Mouse (Mus musculus): ENCODE measurements around the gene Zfp458. TPM values are rescaled to one million over a fixed set of nuclear protein-coding genes. Genes with fewer than 3 reads are reported as not detected.
"Not testable (repeated sequence)": the region's sequence is repeated elsewhere in the genome, so short reads cannot be mapped to it uniquely, and the experiment has no call there.

Zfp458 gene
- 2.8 and 3.4 TPM in 2 replicates for polyA plus RNA-seq (2016; fragmentation: Nextera tagmentation; extraction: Ambion mirVana)

DNA sequence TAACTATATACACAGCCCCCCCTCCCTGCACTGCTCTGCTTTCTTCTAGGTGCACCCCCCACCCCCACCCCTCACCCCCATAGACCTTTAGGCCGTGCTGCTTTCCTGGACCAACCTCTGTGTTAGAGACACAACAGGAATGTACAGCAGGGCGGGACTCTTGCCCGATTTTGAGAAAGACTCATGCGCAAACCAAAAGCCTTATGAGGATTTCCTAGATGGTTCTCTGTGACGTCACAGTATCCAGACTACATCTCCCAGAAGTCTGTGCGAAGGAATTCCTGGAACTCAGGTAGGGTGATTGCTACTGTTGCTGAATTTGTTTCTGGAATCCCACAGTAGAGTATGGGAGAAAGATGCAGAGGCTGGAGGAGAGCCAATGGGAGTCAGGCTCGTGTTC, at the start of gene Zfp458:
TSS of gene Zfp458 (minus strand) at position 153 of the 400 bp plus-strand sequence.
- no peaks in the 10 kb centered on the region for H3K27me3 ChIP-seq
- no peaks in the 10 kb centered on the region for H3K36me3 ChIP-seq (replicated peaks)
- no peak within 1 kb of the TSS for H3K27ac ChIP-seq
- no peak within 1 kb of the TSS for H3K4me3 ChIP-seq (replicated peaks)
- H3K9ac ChIP-seq: no peak within 1 kb of the TSS
- no peaks in the 10 kb centered on the region for H3K4me1 ChIP-seq
- WGBS: 47% methylated on average over 7 of the region's 7 CpGs
- H3K4me2 ChIP-seq: no peak within 1 kb of the TSS
- H3K9me3 ChIP-seq: no peaks in the 10 kb centered on the region
- ATAC-seq (ENCODE audit: low FRiP score): no peak

DNA sequence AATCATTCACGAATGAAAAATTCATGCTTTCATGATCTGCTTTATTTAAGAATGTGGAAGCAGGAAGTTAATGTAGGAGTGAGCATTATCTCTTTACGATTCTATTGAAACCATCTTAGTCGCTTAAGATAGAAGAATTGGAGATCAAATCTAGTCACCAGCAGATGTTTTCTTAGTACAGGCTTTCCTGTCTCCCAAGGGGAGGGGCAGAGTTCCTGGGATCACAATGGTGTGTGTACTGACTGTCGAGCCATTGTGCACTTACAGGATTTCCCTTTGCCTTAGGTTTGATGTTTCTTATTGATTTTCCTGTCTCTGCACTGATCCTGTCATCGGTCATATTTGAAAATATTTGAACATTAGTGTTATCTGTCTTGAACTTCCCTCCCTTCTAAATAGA, 28.5 kb upstream of the Zfp458 start:
- H3K27me3 ChIP-seq: no peaks in the 10 kb centered on the region
- no peak overlapping the region for H3K27ac ChIP-seq
- H3K4me3 ChIP-seq (replicated peaks): peak overlapping the region; percentile 64
- 37% methylated on average over 5 of the region's 5 CpGs for WGBS
- H3K4me2 ChIP-seq: peak overlapping the region; percentile 78
- H3K4me1 ChIP-seq: peaks cover 7% of the 10 kb centered on the region
- 0 out of 2 replicates have a peak overlapping the region, but pooled peaks have one; percentile 71 for H3K9ac ChIP-seq
- H3K36me3 ChIP-seq (replicated peaks): no peaks in the 10 kb centered on the region
- peak; percentile 66 for ATAC-seq (ENCODE audit: low FRiP score)
- no peaks in the 10 kb centered on the region for H3K9me3 ChIP-seq

DNA sequence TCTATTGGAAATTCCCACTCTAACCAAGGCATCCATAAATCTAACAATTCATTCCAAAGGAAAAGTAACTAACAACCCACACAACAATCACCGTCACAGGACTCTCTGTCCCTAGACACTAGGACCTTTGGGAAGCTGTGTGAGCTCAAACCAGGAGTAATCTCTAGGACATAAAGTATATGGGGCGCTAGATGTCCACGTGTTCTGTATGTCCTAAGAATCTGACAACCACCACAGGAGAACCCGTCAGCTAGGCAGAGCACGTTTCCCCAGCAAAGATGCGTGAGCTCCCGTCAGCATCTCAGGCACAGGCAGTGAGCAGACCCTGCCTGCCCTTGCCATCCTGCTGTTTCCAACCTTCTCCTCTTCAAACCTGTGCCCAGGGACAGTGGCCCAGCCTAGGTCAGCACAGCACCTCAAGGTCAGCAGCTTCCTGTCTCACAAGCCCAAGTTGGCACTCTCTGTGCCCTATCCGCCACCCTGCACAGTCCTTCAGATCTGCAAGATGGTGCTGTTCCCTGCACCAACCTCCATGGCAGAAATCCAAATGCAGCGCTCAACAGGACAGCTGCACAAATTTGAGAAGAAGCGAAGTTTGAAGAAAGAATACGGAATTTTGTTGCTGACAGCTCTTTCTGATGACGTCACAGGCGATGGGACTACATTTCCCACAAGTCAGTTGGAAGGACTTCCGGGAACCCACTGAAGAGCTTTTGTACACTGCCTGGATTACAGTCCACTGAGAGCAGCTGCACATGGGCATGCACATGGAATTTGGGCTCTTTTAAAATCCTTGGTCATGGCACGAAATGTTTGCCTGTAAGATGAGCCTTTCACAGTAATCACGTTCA, 27.8 kb upstream of the Zfp458 start, which contains the start of gene Zfp457:
TSS of gene Zfp457 (minus strand) at position 664 of the 851 bp plus-strand sequence.
- Histone ChIP-seq H3K9me3 (no peaks in the 10 kb centered on the region), H3K9ac (peak within 1 kb of the TSS; percentile 71), H3K27ac (no peak within 1 kb of the TSS), H3K36me3 (replicated peaks) (no peaks in the 10 kb centered on the region), H3K27me3 (no peaks in the 10 kb centered on the region), H3K4me3 (replicated peaks) (peak within 1 kb of the TSS; percentile 64), H3K4me2 (peak within 1 kb of the TSS; percentile 78), H3K4me1 (peaks cover 7% of the 10 kb centered on the region)
- 10% methylated on average over 16 of the region's 16 CpGs for WGBS
- ATAC-seq (ENCODE audit: low FRiP score): peak; percentile 99

DNA sequence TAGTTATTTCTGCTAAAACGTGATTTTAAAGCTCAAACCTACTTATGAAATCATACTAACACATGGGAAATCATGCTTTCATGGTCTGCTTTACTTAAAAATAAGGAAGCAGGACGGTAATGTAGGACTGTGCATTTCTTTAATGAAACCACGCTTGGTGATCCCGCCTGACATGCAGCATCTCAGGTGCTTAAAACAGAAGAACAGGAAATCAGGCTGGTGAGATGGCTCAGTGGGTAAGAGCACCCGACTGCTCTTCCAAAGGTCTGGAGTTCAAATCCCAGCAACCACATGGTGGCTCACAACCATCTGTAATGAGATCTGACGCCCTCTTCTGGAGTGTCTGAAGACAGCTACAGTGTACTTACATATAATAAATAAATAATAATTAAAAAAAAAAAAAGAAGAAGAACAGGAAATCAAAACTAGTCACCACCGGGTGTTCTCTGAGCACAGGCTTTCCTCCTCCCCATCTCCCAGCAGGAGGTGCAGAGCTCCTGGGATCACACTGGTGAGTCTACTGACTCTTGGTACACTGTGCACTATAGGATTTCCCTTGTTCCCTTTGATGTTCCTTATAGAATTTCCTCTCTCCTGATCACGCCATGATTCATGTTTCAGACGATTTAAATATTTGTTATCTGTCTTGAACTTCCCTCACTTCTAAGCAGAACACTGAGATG, 8.7 kb downstream of the Zfp458 start:
- 45% methylated on average over 8 of the region's 9 CpGs for WGBS
- Histone ChIP-seq H3K9ac (peak overlapping the region; percentile 44; the same call in 1 of the 2 replicates), H3K4me3 (replicated peaks) (peak overlapping the region; percentile 70), H3K4me2 (peak overlapping the region; percentile 69)
- H3K36me3 ChIP-seq (replicated peaks); H3K4me1 ChIP-seq; H3K27ac ChIP-seq; H3K9me3 ChIP-seq; H3K27me3 ChIP-seq: not testable (repeated sequence)
- peak; percentile 78 for ATAC-seq (ENCODE audit: low FRiP score)

DNA sequence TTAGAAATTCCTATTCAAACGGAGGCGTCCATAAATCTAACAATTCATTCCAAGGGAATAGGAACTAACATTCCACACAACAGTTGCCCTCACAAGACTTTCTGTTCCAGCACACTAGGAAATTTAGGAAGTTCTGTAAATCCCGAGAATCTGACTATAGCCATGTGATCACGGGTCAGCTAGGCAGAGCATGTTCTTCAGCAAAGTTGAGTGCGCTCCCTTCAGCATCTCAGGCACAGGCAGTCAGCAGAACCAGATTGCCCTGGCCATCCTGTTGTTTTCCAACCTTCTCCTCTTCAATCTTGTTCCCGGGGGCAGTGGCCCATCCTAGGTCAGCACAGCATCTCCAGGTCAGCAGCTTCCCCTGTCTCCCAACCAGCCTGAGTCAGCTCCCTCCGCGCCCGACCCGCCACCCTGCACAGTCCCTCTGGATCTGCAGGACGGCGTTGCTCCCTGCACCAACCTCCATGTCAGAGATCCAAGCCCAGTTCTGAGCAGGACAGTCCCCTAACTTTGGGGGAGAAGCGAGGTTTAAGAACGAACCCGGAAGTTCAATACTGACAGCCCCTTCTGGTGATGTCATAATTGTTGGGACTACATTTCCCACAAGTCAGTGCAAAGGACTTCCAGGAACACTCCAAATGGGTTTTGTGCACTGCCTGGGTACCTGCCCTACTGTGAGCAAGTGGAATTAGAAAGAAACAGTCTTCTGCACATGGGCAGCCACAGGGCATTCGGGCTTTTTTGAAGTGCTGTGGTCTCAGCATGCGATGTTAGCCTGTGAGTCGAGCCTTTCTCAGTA, 9.5 kb downstream of the Zfp458 start:
- WGBS: 7% methylated on average over 18 of the region's 18 CpGs
- Histone ChIP-seq H3K4me3 (replicated peaks) (peak overlapping the region; percentile 70), H3K36me3 (replicated peaks) (no peaks in the 10 kb centered on the region), H3K9me3 (0 out of 2 replicates have a peak, but pooled peaks cover 9% of the 10 kb centered on the region), H3K27me3 (no peaks in the 10 kb centered on the region), H3K9ac (peak overlapping the region; percentile 69), H3K4me2 (peak overlapping the region; percentile 69), H3K4me1 (peaks cover 6% of the 10 kb centered on the region), H3K27ac (no peak overlapping the region)
- peak; percentile 99 for ATAC-seq (ENCODE audit: low FRiP score)

DNA sequence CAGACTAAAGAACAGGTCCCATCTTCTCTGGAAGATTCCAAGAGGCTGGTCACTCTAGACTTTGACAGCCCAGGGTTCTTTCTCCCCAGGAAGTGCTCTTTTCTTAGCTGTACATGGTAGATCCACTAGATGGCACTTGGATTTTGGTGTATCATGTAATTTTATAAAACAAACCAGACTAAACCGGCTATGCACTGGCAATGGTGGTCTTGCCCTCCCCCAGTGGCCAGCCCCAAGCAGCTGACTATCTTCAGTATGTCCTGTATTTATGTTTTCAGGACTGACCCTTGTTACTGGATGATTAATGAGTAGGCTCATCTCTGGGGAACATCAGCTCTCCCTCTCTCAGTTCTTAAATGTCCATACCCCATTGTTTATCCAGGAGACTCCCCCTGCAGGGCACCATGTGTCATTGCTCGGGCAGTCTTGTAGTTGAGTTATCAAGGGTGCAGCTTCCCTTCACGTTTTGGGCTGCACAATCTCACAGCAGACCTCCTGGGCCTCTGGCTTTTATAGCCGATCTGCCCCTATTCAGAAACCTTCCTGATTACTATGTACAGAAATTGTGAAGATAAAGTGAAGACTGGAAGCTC, 64.2 kb downstream of the Zfp458 start:
- no peak for ATAC-seq (ENCODE audit: low FRiP score)
- no peak overlapping the region for H3K27ac ChIP-seq
- H3K27me3 ChIP-seq: no peaks in the 10 kb centered on the region
- H3K9me3 ChIP-seq: no peaks in the 10 kb centered on the region
- H3K4me1 ChIP-seq: no peaks in the 10 kb centered on the region
- no peak overlapping the region for H3K9ac ChIP-seq
- no peak overlapping the region for H3K4me3 ChIP-seq (replicated peaks)
- no peak overlapping the region for H3K4me2 ChIP-seq
- H3K36me3 ChIP-seq (replicated peaks): no peaks in the 10 kb centered on the region
- WGBS: 54% methylated on average over 4 of the region's 4 CpGs

Other genes with a start within 250 kb of the Zfp458 start
- 5.7 and 6.2 TPM in 2 replicates for gene Zfp712, start 217.3 kb downstream of the Zfp458 start, polyA plus RNA-seq (2016; fragmentation: Nextera tagmentation; extraction: Ambion mirVana)
- gene Zfp708, start 180.5 kb downstream of the Zfp458 start, polyA plus RNA-seq (2016; fragmentation: Nextera tagmentation; extraction: Ambion mirVana): 9.4 and 10.0 TPM in 2 replicates
- gene Gm28557, start 169.9 kb downstream of the Zfp458 start, polyA plus RNA-seq (2016; fragmentation: Nextera tagmentation; extraction: Ambion mirVana): 2.3 and 2.4 TPM in 2 replicates
- gene Rslcan18, start 162.2 kb downstream of the Zfp458 start, polyA plus RNA-seq (2016; fragmentation: Nextera tagmentation; extraction: Ambion mirVana): 0.19 and 0.23 TPM in 2 replicates
- 2.2 and 2.9 TPM in 2 replicates for gene Zfp759, start 156.8 kb downstream of the Zfp458 start, polyA plus RNA-seq (2016; fragmentation: Nextera tagmentation; extraction: Ambion mirVana)
- gene Rsl1, start 105.3 kb downstream of the Zfp458 start, polyA plus RNA-seq (2016; fragmentation: Nextera tagmentation; extraction: Ambion mirVana): 4.4 and 5.1 TPM in 2 replicates
- gene Zfp455, start 84.0 kb downstream of the Zfp458 start, polyA plus RNA-seq (2016; fragmentation: Nextera tagmentation; extraction: Ambion mirVana): 1.3 and 1.4 TPM in 2 replicates
- 0.65 and 1.1 TPM in 2 replicates for gene Zfp457, start 28.0 kb upstream of the Zfp458 start, polyA plus RNA-seq (2016; fragmentation: Nextera tagmentation; extraction: Ambion mirVana)
- 1.6 and 2.2 TPM in 2 replicates for gene Zfp595, start 54.1 kb upstream of the Zfp458 start, polyA plus RNA-seq (2016; fragmentation: Nextera tagmentation; extraction: Ambion mirVana)
- gene Gm28044, start 82.1 kb upstream of the Zfp458 start, polyA plus RNA-seq (2016; fragmentation: Nextera tagmentation; extraction: Ambion mirVana): not detected in 2 replicates
- 0.87 and 0.94 TPM in 2 replicates for gene Zfp953, start 82.1 kb upstream of the Zfp458 start, polyA plus RNA-seq (2016; fragmentation: Nextera tagmentation; extraction: Ambion mirVana)
- not detected in 2 replicates for gene Gm28041, start 97.3 kb upstream of the Zfp458 start, polyA plus RNA-seq (2016; fragmentation: Nextera tagmentation; extraction: Ambion mirVana)
- 0.56 and 0.86 TPM in 2 replicates for gene Zfp456, start 97.3 kb upstream of the Zfp458 start, polyA plus RNA-seq (2016; fragmentation: Nextera tagmentation; extraction: Ambion mirVana)
- gene Zfp429, start 121.4 kb upstream of the Zfp458 start, polyA plus RNA-seq (2016; fragmentation: Nextera tagmentation; extraction: Ambion mirVana): 3.3 and 4.1 TPM in 2 replicates
- 1.1 TPM in 2 replicates for gene Zfp459, start 143.0 kb upstream of the Zfp458 start, polyA plus RNA-seq (2016; fragmentation: Nextera tagmentation; extraction: Ambion mirVana)
- 6.3 and 6.5 TPM in 2 replicates for gene Zfp874a, start 173.2 kb upstream of the Zfp458 start, polyA plus RNA-seq (2016; fragmentation: Nextera tagmentation; extraction: Ambion mirVana)
- gene Zfp874b, start 205.8 kb upstream of the Zfp458 start, polyA plus RNA-seq (2016; fragmentation: Nextera tagmentation; extraction: Ambion mirVana): 1.4 and 2.0 TPM in 2 replicates
- 17.5 and 18.0 TPM in 2 replicates for gene Zfp58, start 222.1 kb upstream of the Zfp458 start, polyA plus RNA-seq (2016; fragmentation: Nextera tagmentation; extraction: Ambion mirVana)
- not detected in 2 replicates for gene Gm26965, start 247.7 kb upstream of the Zfp458 start, polyA plus RNA-seq (2016; fragmentation: Nextera tagmentation; extraction: Ambion mirVana)
- 28.3 and 29.7 TPM in 2 replicates for gene Zfp87, start 247.7 kb upstream of the Zfp458 start, polyA plus RNA-seq (2016; fragmentation: Nextera tagmentation; extraction: Ambion mirVana)

Data from forebrain, embryonic 12.5 days (tissue).